Mouse (Mus musculus) large intestine, adult 2 months (tissue): Measurements from ENCODE around the gene Ide. TPM values are rescaled to one million over a fixed set of nuclear protein-coding genes. Genes with fewer than 3 reads are reported as not detected.
A peak's percentile ranks its signal among the peaks of the same experiment; 100 is the strongest.

ENCODE experiments used
- DNase-seq: peaks from one replicate; pipeline ENCODE4 v3.0.0-alpha.2; 2012; ENCODE audit warnings: low read depth, low spot score
- WGBS: fragments of 180-500 bp; shearing (Covaris S2); methylation state at CpG from one replicate; pipeline ENCODE4 v1.1.7; 2018; 5-methylcytosine and 5-hydroxymethylcytosine counted together
- polyA plus RNA-seq: library from polyadenylated mRNA; depleted of rRNA; stranded (reverse); fragments of >200 nt; gene quantifications from 2 replicates; pipeline ENCODE4 v1.2.3, GENCODE M21; 2012

Ide gene
- polyA plus RNA-seq, 1 experiment = 15.7 TPM

DNA sequence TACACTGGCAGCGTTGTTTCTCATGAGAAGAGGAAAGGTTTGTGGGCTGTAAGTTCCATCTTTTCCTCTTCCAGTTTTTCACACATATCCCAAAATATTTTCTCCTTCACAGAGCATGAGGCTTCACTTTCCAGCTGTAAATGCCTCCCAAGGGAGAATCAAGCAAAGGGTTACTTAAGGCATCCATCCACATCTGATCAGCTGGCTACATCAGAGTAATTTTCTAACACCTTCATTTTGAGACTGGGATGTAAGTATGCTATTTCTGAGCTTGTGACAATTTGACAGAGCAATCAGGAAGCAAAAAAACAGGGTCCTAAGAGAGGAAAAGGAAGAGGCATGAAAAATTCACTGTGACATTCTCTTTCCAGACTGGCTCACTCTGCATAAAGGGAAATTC is 55.9 kb downstream of the Ide start:
- 83% methylated on average over 1 of the region's 1 CpGs for WGBS
- no peak for DNase-seq

DNA sequence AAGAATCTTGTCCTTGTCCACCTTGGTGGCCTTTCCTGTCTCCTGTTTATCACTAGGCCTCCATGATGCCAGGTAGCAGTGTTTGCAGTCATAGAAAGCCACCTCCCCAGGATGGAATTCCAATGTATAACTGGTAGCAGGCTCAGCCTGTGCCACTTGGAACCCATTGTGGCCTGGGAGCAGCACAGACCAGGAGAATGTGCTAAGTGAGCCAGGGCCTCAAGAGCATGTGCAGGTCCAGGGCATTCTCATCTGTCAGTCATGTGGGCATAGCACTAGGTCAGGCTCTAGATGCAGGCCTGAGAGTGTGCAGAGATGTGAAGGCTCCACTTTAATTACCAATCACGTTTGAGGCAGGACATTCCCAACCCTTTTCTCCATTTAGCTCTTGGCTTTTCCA is 58.5 kb downstream of the Ide start:
- 71% methylated on average over 1 of the region's 1 CpGs for WGBS
- no peak for DNase-seq

DNA sequence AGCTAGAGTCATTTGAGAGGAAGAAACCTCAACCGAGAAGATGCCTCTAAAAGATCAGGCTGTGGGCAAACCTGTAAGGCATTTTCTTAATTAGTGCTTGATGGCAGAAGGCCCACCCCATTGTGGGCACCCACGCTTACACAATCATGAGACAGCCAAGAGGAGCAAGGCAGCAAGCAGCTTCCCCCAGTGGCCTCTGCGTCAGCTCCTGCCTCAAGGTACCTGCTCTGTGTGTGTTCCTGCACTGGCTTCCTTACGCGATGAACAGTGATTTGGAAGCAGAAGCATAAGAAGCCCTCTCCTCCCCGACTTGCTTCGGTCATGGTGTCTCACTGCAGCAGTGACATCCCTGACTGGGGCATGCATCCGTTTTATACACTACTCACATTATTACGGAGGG is 62.1 kb downstream of the Ide start:
- 90% methylated on average over 9 of the region's 9 CpGs for WGBS

DNA sequence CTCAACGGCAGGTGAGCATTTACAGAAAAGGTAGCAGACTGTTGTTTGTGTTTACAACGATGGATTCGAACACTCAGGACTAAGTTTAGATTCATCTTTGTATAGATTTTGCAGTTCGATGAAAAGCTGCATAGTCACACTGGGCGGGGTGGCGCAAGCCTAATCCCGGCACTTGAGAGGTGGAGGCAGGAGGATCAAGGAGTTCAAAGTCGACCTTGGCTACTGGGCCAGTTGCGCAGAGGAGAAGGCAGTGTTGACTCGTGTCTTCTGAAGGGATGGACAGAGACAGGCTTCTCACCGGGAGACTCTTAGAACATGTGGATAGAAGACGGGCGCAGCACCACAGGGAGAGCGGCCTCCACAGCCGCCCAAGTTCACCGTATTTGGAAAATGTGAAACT is 68.5 kb downstream of the Ide start:
- no peak for DNase-seq
- 89% methylated on average over 16 of the region's 16 CpGs for WGBS

More for the DNA sequence above, 62.1 kb downstream of the Ide start:
- DNase-seq = no peak

DNA sequence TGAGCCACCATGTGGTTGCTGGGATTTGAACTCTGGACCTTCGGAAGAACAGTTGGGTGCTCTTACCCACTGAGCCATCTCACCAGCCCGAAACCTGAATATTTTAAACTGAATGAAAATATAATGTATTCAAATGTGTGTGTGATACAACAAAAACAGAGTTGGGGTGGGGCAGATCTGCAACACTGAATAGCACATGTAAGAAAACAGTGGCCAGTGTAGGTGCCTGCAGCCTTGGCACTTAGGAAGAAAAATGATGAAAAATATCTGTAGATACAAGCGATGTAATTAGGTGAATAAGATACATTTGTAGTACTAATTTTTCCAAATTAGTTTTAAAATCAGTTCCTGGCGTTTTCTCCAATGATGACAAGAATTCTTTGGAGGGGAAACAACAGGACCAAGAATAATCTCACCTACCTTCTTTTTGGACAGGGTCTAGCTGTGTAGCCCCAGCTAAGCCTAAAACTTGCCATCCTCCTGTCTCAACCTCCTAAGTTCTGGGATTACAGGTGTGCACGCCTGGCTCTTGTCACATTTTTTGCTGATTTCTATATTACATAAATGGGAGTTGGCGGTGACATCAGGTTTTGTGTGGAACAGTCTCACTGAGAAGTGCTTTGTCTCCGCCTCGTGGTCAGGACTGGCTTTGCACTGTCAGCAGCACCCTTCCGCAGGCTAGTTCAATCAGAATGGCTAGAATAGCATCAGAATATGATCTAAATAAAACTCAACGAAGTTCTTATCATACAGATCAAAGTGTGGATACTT is 72.1 kb downstream of the Ide start:
- 27% methylated on average over 10 of the region's 10 CpGs for WGBS
- DNase-seq = peak; percentile 81

DNA sequence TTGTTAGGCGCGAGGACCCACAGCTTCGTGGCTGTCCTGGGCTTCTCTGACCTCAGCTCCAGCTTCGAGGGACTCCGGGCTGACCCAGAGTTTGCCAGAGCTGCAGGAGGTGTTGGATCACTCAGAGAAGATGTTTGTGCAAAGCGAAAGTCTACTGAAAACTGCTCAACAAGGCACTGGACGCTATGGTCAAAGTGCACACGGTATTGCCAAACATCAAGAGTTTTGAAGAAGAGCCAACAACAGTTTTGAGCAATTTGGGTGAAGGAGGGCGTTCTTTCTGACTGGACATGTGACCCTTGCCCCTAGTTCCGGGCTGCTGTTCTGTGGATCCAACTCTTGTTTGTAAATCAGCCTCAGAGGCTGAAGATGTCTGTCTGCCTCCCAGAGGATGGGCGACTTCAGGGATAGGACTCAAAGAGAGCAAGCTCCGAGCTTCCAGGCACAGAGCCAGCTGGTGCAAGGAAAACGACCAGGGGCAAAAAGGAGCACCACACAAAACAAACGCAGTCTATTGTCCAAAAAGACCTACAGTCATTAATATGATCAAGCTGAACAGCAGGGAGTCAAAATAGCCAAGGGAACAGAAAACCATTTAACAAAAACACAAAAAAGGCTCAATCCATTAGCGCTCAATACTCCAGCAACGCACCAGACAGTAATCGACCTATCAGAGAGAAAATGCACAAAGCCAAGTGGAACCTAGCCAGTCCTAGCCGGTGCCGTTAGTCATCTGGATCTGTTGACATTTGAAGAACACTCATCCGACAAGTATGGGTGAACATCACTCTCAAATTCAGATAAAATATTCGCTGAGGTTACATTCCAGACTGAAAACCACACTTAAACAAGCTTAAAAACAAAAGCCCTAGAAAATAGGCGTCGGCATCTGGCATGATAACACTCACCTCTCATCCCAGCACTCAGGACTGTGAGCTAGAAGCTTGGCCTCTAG is 73.4 kb downstream of the Ide start:
- DNase-seq = peak; percentile 21
- WGBS = 40% methylated on average over 23 of the region's 23 CpGs

DNA sequence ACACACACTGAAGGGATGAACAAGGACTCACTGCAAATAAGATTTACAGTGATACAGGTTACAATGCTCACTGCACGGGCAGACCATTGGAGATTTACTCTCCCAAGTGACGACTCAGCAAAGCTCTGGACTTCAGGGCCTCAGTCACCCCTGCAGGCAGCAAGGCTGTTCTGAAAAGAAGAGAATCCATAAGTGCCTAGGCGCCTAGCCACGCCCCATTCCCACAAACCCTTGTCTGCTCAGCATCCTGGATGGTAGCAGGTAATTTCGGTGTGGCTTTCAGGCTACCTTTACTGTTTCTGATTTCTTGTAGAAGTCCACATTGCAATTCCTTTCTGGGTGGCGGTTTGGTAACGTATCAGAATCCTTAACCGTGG is 74.1 kb downstream of the Ide start:
- WGBS = 62% methylated on average over 8 of the region's 8 CpGs
- DNase-seq = no peak

DNA sequence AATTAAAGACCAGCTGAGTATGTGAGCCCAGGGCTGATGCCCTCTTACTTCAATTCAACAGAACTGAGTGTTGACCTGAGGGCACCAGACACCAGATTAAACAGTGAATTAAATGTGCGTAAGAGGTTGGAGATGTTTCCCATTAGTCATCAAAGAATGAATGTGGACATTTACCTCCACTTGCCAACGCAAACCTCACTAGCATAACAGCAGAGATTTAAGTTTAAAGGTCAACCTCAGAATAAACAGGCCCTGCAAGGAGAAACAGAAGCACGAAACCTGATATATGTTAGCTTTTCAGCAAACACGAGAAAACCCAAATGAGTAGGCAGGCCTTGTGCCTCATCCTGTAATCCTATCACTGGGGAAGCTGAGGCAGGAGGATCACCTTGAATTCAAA is 75.3 kb downstream of the Ide start:
- WGBS = 26% methylated on average over 4 of the region's 4 CpGs

DNA sequence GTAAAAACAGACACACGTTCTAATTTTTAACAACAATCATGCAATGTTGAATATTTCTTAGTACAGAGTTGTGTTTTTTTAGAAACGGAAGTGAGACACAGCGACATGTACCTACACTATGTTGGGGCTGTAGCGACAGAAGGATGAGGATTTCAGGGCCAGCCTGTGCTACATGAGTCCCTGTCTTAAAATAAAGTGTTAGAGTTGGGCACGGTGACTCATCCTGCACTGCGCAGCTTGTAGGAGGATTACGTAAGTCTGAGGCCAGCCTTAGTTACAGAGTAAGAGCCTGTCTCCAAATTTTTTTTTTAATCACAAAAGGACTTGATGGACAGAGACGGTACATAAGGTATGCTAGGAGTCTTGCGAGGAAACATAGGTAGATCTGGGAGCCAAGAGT is 82.3 kb downstream of the Ide start:
- WGBS = 84% methylated on average over 9 of the region's 9 CpGs
- no peak for DNase-seq

More for the DNA sequence above, 75.3 kb downstream of the Ide start:
- DNase-seq = no peak

DNA sequence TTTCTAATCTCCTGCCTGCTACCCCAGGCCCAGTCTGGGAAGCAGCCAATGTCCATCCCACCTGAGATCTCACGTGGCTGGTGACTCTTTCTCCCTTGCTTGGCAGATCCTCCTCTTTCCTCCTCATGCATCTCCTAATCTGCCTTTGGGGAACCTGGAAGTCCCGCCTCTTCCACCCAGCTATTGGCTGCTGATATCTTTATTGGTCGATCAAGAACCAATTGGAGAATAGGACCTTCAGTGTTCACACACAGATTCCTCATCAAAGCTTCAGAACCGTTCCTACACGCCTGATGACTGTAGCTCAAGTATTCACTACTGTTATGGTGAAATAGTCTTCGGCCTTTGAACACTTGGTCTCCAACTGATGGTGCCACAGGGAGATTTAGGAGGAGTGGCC is 85.5 kb downstream of the Ide start:
- no peak for DNase-seq
- 56% methylated on average over 6 of the region's 6 CpGs for WGBS

DNA sequence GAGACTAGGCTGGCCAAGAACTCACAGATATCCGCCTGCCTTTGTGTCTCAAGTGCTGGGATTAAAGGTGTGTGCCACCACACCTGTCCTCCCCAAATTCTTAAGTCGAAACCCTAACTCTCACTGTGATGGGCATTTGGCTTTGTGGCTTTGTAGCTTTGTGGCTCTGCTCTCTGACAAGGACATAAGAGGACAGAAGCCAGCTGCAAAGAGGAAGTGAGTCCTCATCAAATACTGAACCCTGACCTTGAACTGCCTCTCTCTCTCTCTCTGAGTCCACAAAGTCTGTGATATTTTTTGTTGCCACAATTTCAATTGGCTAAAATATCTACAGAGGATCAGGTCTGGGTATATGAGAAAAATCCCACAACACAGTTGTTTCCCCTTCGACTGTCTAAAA is 89.5 kb downstream of the Ide start:
- no peak for DNase-seq
- 61% methylated on average over 3 of the region's 3 CpGs for WGBS

DNA sequence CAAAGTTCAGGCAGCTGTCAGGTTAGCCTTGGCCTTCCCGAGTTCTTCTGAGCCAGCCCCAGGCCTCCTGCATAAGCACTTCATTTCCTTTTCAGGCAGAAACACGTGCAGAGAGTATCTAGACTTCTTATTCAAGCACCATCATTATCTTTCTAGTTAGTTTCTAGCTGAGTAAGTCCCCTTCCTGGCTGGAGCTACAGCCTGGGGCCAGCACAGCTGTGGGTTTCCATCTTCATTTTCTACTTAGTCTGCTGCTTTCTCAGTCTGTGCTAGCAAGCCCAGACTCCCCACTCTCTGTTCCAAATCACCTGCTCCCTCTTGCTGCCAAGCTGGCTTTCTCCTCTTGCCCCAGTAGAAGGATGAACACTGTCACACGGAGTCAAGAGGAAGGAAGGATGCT is 90.8 kb downstream of the Ide start:
- 36% methylated on average over 3 of the region's 3 CpGs for WGBS

DNA sequence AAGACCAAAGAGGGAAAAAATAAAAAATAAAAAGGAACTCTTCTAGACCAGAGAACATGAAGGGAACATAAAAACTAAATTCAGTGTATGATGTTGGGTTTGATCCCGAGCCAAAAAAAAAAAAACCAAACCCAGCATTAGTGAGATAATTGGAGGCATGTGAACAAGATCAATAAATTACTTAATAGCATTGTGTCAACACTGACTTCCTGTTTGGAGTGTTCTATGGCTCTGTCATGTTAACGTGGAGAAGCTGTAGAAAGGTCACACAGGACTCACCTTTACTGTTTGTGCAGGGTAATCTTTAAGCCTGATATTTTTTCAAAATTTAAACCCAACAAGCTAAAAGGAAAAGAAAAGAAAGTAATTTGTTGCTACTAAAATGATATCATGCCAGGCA is 94.9 kb downstream of the Ide start:
- 15% methylated on average over 2 of the region's 2 CpGs for WGBS
- DNase-seq = no peak

More for the DNA sequence above, 90.8 kb downstream of the Ide start:
- DNase-seq = no peak

DNA sequence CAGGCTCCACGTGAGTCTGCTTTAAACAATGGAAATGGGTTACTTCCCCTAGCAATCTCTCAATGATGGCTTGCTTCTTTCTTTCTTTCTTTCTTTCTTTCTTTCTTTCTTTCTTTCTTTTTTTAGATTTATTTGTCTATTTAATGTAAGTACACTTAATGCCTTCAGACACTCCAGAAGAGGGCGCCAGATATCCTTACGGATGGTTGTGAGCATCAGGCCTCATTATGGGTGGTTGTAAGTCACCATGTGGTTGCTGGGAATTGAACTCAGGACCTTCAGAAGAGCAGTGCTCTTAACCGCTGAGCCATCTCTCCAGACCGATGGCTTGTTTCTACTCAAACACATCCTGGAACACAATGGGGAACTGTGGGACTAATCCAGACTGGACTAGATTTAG is 96.5 kb downstream of the Ide start:
- DNase-seq = no peak
- WGBS = 73% methylated on average over 5 of the region's 5 CpGs

DNA sequence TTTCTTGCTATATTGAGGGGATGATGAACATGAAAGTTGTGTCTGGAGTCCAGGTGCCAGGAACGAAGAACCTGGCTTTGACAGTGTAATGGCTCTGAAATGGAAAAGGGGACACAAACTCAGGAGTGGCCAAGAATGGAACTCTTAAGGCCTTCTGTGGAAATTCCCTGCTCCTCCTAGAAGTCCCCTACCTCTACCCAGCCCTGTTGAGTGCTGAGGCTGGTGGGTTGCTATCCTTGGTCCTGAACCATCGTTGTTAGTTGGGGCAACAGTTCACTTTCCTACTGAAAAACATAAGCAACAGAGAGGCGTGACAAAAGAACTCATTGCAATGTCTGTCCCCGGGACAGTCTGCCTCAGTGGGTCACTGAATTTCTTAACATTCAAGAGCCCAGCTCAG is 98.6 kb downstream of the Ide start:
- DNase-seq = no peak
- 21% methylated on average over 4 of the region's 4 CpGs for WGBS

DNA sequence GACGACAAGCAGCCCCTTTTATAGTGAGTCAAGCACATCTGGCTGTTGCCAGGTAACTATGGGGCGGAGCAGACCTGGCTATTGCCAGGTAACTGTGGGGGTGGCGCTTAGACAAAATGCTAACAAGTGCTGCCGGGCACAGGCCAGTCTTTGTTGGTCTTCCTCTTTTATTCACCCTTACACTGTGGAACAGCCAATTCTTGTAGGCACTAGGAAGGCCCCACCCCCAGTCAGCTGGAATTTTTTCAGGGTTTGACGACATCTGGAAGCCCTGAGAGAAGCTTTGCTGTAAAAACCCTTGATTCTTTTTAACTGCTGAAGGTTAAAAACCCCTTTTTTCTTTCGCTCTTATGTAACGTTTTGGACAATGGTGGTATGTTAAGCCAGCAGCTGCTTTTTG is 99.0 kb downstream of the Ide start:
- 16% methylated on average over 7 of the region's 7 CpGs for WGBS
- DNase-seq = no peak

DNA sequence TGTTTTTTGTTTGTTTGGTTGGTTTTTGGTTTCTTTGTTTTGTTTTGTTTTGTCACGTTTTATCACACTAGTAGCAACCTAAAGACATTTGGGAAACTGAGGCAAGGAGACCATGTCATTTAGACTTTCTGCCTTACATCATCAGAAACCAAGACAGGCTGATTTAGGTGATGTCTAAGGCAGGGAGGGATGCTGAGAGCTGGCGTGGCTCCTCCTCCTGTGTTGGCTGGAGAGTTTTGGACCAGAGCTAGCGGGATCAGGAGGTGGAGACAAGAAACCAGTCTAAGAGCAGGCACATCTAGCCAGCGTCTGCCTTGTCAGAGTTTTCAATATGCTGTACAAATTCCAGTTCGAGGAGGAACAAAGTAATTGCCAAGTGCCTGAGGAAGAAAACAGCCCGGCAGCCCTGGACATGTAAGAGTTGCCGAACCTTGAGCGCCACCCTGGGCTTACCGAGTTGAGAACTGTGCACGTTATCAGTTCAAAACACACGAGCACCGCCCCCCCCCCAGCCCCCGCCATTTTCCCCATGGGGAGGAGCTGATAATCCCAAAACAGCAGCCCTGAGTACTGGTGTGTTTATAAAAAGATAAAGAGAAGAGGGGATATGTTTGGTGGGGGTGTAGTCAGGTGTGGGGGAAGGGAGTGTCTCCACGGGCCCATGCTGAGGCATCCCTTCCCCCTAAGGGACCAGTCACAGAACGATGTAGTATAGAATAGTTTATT is 99.8 kb downstream of the Ide start:
- WGBS = 10% methylated on average over 15 of the region's 15 CpGs

DNA sequence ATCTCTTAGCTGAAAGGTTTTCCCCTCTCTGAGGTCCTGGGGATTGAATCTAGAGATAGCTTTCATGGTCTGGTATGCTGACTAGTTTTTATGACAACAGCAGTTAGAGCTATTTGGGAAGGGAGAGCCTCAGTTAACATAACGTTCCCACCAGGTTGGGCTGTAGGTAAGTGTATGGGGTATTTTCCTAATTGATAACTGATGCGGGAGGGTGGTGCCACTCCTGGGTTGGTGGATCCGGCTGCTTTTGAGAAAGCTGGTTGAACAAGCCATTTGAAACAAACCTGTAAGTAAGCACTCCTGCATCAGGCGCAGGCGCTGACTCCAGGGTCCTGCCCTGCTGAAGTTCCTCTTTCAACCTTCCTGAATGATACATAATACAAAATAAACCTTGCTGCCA is 100.3 kb downstream of the Ide start:
- 43% methylated on average over 5 of the region's 5 CpGs for WGBS
- no peak for DNase-seq

More for the DNA sequence above, 99.8 kb downstream of the Ide start:
- DNase-seq = no peak

DNA sequence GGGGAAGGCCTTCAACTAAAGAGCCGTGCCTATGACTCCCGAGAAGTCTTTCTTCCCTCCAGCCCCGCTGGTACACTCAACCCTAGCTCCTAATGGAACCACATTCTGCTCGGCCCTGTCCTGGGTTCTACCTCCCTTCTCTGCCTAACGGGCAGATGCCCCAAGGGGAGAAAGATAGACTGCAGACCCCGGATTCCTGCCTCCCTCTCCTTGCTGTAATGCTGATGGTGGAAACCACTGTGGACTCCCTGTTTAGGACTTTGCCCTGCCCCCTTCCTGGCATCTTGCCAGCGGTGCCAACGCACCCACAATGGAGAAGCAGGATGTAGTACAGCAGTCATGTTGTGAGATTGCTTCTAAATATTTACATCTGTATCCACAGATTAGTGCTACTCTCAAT is 101.8 kb downstream of the Ide start:
- no peak for DNase-seq
- WGBS = 51% methylated on average over 8 of the region's 8 CpGs
